Mouse (Mus musculus) midbrain, embryonic 15.5 days (tissue): ENCODE measurements around the gene Aloxe3. TPM values are rescaled to one million over a fixed set of nuclear protein-coding genes. Genes with fewer than 3 reads are reported as not detected.

Experiments
- ATAC-seq: fragments of 200-750 bp; cut with Nextera tagmentation; replicated peaks from 2 replicates; pipeline ENCODE4 v1.8.0; 2017; ENCODE audit warnings: moderate TSS enrichment
- H3K27ac ChIP-seq: fragments of 300-500 bp; sonication (generic); 2 replicates; pipeline ENCODE4 v1.5.1; 2015; ENCODE audit warnings: mild to moderate bottlenecking, inconsistent platforms
- H3K27me3 ChIP-seq: fragments of 300-500 bp; sonication (generic); replicated peaks from 2 replicates; pipeline ENCODE4 v1.6.1; 2015; ENCODE audit warnings: inconsistent platforms
- H3K36me3 ChIP-seq: fragments of 300-500 bp; sonication (generic); replicated peaks from 2 replicates; pipeline ENCODE4 v1.6.1; 2015; ENCODE audit warnings: inconsistent platforms
- H3K4me1 ChIP-seq: fragments of 300-500 bp; sonication (generic); 2 replicates; pipeline ENCODE4 v1.6.1; 2015; ENCODE audit warnings: inconsistent platforms
- H3K4me2 ChIP-seq: fragments of 300-500 bp; sonication (generic); 2 replicates; pipeline ENCODE4 v1.6.1; 2015; ENCODE audit warnings: inconsistent platforms, mild to moderate bottlenecking, moderate library complexity
- H3K4me3 ChIP-seq: fragments of 300-500 bp; sonication (generic); 2 replicates; pipeline ENCODE4 v1.5.1; 2015; ENCODE audit warnings: mild to moderate bottlenecking, inconsistent platforms
- H3K9ac ChIP-seq: fragments of 300-500 bp; sonication (generic); 2 replicates; pipeline ENCODE4 v1.6.1; 2015; ENCODE audit warnings: mild to moderate bottlenecking, inconsistent platforms
- H3K9me3 ChIP-seq: fragments of 300-500 bp; sonication (generic); 2 replicates; pipeline ENCODE4 v1.6.1; 2016; ENCODE audit warnings: inconsistent platforms
- WGBS: fragments of 180-500 bp; shearing (Covaris S2); methylation state at CpG from one replicate; pipeline ENCODE4 v1.1.7; 2015; ENCODE audit warnings: mixed read lengths; 5-methylcytosine and 5-hydroxymethylcytosine counted together
- polyA plus RNA-seq: library from polyadenylated mRNA; unstranded; fragments of >200 nt; fragmentation: Nextera tagmentation; extraction: Ambion mirVana; gene quantifications from 2 replicates; pipeline ENCODE4 v1.2.1, GENCODE M21; 2015

Gene Aloxe3
- polyA plus RNA-seq, 1 experiment from 2014 or later = 8.0 TPM

GRCm38 (mm10) chr11:69134622-69134968 is 8.9 kb downstream of the Aloxe3 start:
- Histone ChIP-seq H3K9me3 (no peaks in the 10 kb centered on the region), H3K4me2 (peak overlapping the region; percentile 64), H3K27me3 (no peaks in the 10 kb centered on the region; the same call in 1 of the 2 replicates), H3K27ac (no peak overlapping the region), H3K4me1 (peaks cover 15% of the 10 kb centered on the region), H3K4me3 (peak overlapping the region; percentile 40), H3K9ac (peak overlapping the region; percentile 46), H3K36me3 (no peaks in the 10 kb centered on the region)
- peak; percentile 21; the same call in 1 of the 2 replicates for ATAC-seq
- WGBS = 31% methylated on average over 8 of the region's 8 CpGs

- no peak overlapping the region for H3K4me3 ChIP-seq
- no peak for ATAC-seq
- no peak overlapping the region for H3K4me2 ChIP-seq
- peaks cover 15% of the 10 kb centered on the region for H3K4me1 ChIP-seq
- 92% methylated on average over 6 of the region's 6 CpGs for WGBS
- H3K9me3 ChIP-seq = no peaks in the 10 kb centered on the region
- no peaks in the 10 kb centered on the region; the same call in 1 of the 2 replicates for H3K27me3 ChIP-seq
- H3K36me3 ChIP-seq = no peaks in the 10 kb centered on the region
- H3K27ac ChIP-seq = no peak overlapping the region
- H3K9ac ChIP-seq = no peak overlapping the region
Observed at GRCm38 (mm10) chr11:69135361-69135760, 9.7 kb downstream of the Aloxe3 start.

- H3K36me3 ChIP-seq = no peaks in the 10 kb centered on the region
- H3K9me3 ChIP-seq = no peaks in the 10 kb centered on the region
- no peak for ATAC-seq
- no peak overlapping the region for H3K27ac ChIP-seq
- H3K27me3 ChIP-seq = peaks cover 3% of the 10 kb centered on the region
- H3K4me2 ChIP-seq = no peak overlapping the region
- peaks cover 3% of the 10 kb centered on the region; the same call in 1 of the 2 replicates for H3K4me1 ChIP-seq
- 72% methylated on average over 7 of the region's 7 CpGs for WGBS
- H3K9ac ChIP-seq = no peak overlapping the region
- no peak overlapping the region for H3K4me3 ChIP-seq
Observed at GRCm38 (mm10) chr11:69147546-69147945, 21.9 kb downstream of the Aloxe3 start.

GRCm38 (mm10) chr11:69148451-69148960 is 22.8 kb downstream of the Aloxe3 start:
- Histone ChIP-seq H3K9me3 (no peaks in the 10 kb centered on the region), H3K4me3 (no peak overlapping the region), H3K27me3 (peaks cover 3% of the 10 kb centered on the region; the same call in 1 of the 2 replicates), H3K27ac (no peak overlapping the region), H3K4me1 (peaks cover 3% of the 10 kb centered on the region; the same call in 1 of the 2 replicates), H3K36me3 (no peaks in the 10 kb centered on the region), H3K9ac (no peak overlapping the region), H3K4me2 (no peak overlapping the region)
- no peak for ATAC-seq
- 93% methylated on average over 5 of the region's 5 CpGs for WGBS

- H3K4me2 ChIP-seq = no peak overlapping the region
- 74% methylated on average over 6 of the region's 6 CpGs for WGBS
Observed at GRCm38 (mm10) chr11:69149728-69150127, 24.0 kb downstream of the Aloxe3 start.

GRCm38 (mm10) chr11:69150444-69150843 is 24.7 kb downstream of the Aloxe3 start:
- Histone ChIP-seq H3K4me3 (no peak overlapping the region), H3K4me2 (peak overlapping the region; percentile 35), H3K36me3 (no peaks in the 10 kb centered on the region), H3K9ac (no peak overlapping the region; the same call in 1 of the 2 replicates), H3K4me1 (peaks cover 3% of the 10 kb centered on the region; the same call in 1 of the 2 replicates), H3K27me3 (peaks cover 4% of the 10 kb centered on the region), H3K27ac (no peak overlapping the region), H3K9me3 (no peaks in the 10 kb centered on the region)
- no peak for ATAC-seq
- WGBS = 10% methylated on average over 7 of the region's 7 CpGs

More at GRCm38 (mm10) chr11:69149728-69150127, 24.0 kb downstream of the Aloxe3 start:
- Histone ChIP-seq H3K36me3 (no peaks in the 10 kb centered on the region), H3K9ac (no peak overlapping the region), H3K27me3 (peaks cover 3% of the 10 kb centered on the region), H3K4me3 (no peak overlapping the region), H3K4me1 (peaks cover 3% of the 10 kb centered on the region; the same call in 1 of the 2 replicates), H3K27ac (no peak overlapping the region), H3K9me3 (no peaks in the 10 kb centered on the region)
- ATAC-seq = no peak

- H3K27me3 ChIP-seq = peaks cover 7% of the 10 kb centered on the region
- no peaks in the 10 kb centered on the region for H3K9me3 ChIP-seq
- no peak for ATAC-seq
- H3K4me3 ChIP-seq = no peak overlapping the region
- WGBS = 70% methylated on average over 6 of the region's 6 CpGs
- H3K9ac ChIP-seq = no peak overlapping the region
- peaks cover 3% of the 10 kb centered on the region; the same call in 1 of the 2 replicates for H3K4me1 ChIP-seq
- peak overlapping the region; percentile 35 for H3K4me2 ChIP-seq
- no peak overlapping the region for H3K27ac ChIP-seq
- H3K36me3 ChIP-seq = no peaks in the 10 kb centered on the region
Observed at GRCm38 (mm10) chr11:69151004-69151403, 25.3 kb downstream of the Aloxe3 start.

- peaks cover 25% of the 10 kb centered on the region for H3K27me3 ChIP-seq
- H3K4me1 ChIP-seq = peaks cover 13% of the 10 kb centered on the region
- H3K9ac ChIP-seq = no peak overlapping the region
- 82% methylated on average over 8 of the region's 8 CpGs for WGBS
- H3K36me3 ChIP-seq = no peaks in the 10 kb centered on the region
- H3K9me3 ChIP-seq = no peaks in the 10 kb centered on the region
- H3K4me3 ChIP-seq = no peak overlapping the region
- H3K4me2 ChIP-seq = no peak overlapping the region
- no peak overlapping the region for H3K27ac ChIP-seq
- no peak for ATAC-seq
Observed at GRCm38 (mm10) chr11:69153831-69154230, 28.1 kb downstream of the Aloxe3 start.

GRCm38 (mm10) chr11:69155351-69155750 is 29.7 kb downstream of the Aloxe3 start:
- no peaks in the 10 kb centered on the region for H3K9me3 ChIP-seq
- peaks cover 13% of the 10 kb centered on the region for H3K4me1 ChIP-seq
- no peak for ATAC-seq
- WGBS = 72% methylated on average over 1 of the region's 1 CpGs
- H3K36me3 ChIP-seq = no peaks in the 10 kb centered on the region
- H3K27me3 ChIP-seq = peaks cover 25% of the 10 kb centered on the region
- no peak overlapping the region for H3K4me2 ChIP-seq
- H3K9ac ChIP-seq = no peak overlapping the region
- no peak overlapping the region for H3K4me3 ChIP-seq
- H3K27ac ChIP-seq = no peak overlapping the region

GRCm38 (mm10) chr11:69156800-69157199 is 31.1 kb downstream of the Aloxe3 start, which contains the start of gene Alox12b:
Gene Alox12b (plus strand): TSS chr11:69156989.
- Histone ChIP-seq H3K4me3 (peak within 1 kb of the TSS; percentile 26), H3K9ac (peak within 1 kb of the TSS; percentile 38), H3K27ac (no peak within 1 kb of the TSS), H3K9me3 (no peaks in the 10 kb centered on the region), H3K4me2 (peak within 1 kb of the TSS; percentile 53), H3K36me3 (no peaks in the 10 kb centered on the region), H3K4me1 (peaks cover 10% of the 10 kb centered on the region), H3K27me3 (peaks cover 25% of the 10 kb centered on the region)
- WGBS = 2% methylated on average over 18 of the region's 18 CpGs
- ATAC-seq = no peak

GRCm38 (mm10) chr11:69169313-69169712 is 43.6 kb downstream of the Aloxe3 start:
- Histone ChIP-seq H3K4me1 (no peaks in the 10 kb centered on the region), H3K36me3 (no peaks in the 10 kb centered on the region), H3K9ac (no peak overlapping the region), H3K9me3 (no peaks in the 10 kb centered on the region), H3K27ac (no peak overlapping the region), H3K27me3 (no peaks in the 10 kb centered on the region), H3K4me2 (no peak overlapping the region), H3K4me3 (no peak overlapping the region)
- WGBS = 88% methylated on average over 12 of the region's 12 CpGs
- no peak for ATAC-seq

- H3K27me3 ChIP-seq = no peaks in the 10 kb centered on the region
- no peak overlapping the region for H3K27ac ChIP-seq
- H3K9ac ChIP-seq = no peak overlapping the region
- no peak for ATAC-seq
- no peaks in the 10 kb centered on the region for H3K36me3 ChIP-seq
- no peaks in the 10 kb centered on the region for H3K9me3 ChIP-seq
- H3K4me3 ChIP-seq = no peak overlapping the region
- no peaks in the 10 kb centered on the region for H3K4me1 ChIP-seq
- 24% methylated on average over 7 of the region's 7 CpGs for WGBS
- no peak overlapping the region for H3K4me2 ChIP-seq
Observed at GRCm38 (mm10) chr11:69171626-69172025, 45.9 kb downstream of the Aloxe3 start.

GRCm38 (mm10) chr11:69172606-69173005 is 46.9 kb downstream of the Aloxe3 start:
- no peaks in the 10 kb centered on the region for H3K36me3 ChIP-seq
- no peaks in the 10 kb centered on the region for H3K4me1 ChIP-seq
- 97% methylated on average over 2 of the region's 2 CpGs for WGBS
- H3K4me2 ChIP-seq = no peak overlapping the region
- no peak overlapping the region for H3K9ac ChIP-seq
- H3K27me3 ChIP-seq = no peaks in the 10 kb centered on the region
- H3K9me3 ChIP-seq = no peaks in the 10 kb centered on the region
- no peak overlapping the region for H3K4me3 ChIP-seq
- H3K27ac ChIP-seq = no peak overlapping the region
- no peak for ATAC-seq
